Mouse (Mus musculus): ENCODE measurements around the gene Myl3.
A peak's percentile ranks its signal among the peaks of the same experiment; 100 is the strongest.

The Myl3 gene

DNA sequence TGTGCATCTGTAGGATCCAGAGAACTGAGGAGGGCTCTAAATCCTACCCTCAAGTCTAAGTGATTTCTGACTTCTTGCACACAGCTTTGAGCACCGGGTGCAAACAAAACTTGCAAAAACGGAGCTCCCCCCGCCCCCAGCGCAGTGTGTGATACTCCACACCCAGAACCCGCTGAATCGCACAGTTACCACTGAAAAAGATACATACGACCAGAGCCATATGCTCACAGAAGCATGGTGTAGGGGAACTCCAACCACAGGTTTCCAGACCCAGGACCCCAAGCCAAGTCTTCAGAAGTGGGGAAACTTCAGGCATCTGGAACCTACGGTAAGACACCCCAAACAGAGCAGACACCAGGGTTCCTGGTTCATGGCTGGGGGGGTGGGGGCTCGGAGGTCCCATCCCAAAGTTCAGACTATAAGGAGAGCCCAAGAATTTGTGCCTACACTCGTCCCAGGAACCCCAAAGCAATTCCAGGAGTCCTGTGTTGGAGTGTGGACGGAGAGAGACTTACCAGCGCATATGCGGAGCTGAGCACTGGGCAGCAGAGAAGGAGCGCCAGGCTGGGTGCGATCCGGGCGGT, at the start of gene Myl3:
Myl3 (plus strand) TSS at position 151 of the 584 bp plus-strand sequence.
- no peak for DNase-seq (ENCODE audit: low spot score)

DNA sequence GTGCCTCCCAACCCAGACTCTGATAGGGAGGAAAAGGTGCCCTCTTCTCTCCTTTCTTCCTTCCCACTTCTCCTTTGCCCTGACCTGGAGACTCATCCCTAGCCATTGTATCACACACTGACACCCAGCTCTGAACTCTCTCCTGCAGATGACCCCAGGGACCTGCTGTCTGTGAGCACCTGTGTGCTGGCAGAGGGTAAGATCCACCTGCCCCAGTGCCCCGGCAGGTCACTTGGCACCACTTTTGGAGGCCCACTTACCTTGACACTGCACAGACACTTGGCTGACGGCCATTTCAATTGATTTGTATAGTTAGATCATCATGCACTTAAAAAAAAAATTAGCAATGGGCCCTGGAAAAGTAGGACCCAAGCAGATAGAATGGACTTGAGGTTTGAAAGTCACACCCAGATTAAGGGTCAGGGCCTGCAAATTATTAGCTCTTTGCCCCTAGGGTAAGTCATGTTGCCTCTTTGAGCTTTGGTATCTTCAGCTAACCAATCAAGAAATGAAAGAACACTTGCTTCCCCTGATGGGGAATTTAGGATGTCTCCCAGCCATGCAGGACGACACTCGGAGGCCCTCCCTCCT, 46.4 kb upstream of the Myl3 start:
- DNase-seq (ENCODE audit: low spot score) = no peak

DNA sequence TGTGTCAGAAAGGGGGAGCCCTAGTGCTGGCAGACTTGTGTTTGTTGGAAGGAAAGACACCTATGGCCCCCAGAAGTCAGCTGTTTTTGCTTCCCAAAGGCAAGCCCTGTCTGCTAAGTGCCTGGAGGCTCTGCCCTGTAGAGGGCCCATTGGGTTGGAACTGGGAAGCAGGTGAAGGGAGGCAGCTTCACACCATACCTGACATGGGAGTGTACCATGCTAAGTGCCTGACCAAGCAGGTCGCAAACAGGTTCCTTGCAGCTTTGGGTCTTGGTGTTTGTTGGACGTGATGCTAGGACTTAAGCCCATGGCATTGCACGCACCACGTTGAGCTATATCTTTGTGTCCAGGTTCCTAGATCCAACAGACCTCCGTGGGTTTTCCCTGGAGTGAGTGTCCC, 45.2 kb upstream of the Myl3 start:
- DNase-seq (ENCODE audit: low spot score) = no peak

DNA sequence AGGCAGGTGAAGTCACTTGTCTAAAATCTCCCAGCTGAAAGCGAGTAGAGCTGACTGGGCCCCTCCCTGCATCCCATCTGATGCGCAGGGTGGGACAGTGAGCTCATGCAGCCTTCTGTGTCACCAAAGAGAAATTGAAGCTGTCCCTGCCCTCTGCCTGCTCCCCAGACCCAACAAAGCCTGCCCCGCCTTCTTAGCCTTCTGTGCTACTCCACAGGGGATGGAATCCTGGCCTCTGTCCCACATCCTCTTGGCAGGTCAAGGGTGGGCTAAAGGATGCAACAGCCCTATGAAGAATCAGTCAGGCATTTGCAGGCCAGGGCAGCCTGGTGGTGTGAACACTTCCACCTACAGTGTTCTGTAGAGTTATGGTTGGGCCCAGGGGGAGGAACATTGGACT, 44.2 kb upstream of the Myl3 start:
- DNase-seq (ENCODE audit: low spot score) = no peak

DNA sequence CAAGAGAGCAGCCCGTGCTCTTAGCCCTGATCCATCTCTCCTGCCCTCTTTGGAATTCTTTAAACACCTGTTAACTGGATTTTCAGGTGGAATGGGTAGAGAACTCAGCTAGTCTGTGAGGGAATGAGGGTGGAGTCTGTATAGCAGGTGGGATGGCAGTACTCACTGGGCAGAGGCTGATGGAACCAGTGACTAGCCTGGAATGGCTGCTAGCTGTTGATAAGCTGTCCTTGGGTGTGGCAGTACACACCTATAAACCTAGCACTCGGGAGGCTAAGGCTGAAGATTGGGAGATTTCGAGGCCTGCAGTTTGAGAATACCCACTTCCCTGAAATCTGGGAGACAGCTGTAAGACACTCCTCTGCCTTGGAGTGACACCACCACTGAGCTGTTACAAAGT, 42.1 kb upstream of the Myl3 start:
- DNase-seq (ENCODE audit: low spot score) = no peak

DNA sequence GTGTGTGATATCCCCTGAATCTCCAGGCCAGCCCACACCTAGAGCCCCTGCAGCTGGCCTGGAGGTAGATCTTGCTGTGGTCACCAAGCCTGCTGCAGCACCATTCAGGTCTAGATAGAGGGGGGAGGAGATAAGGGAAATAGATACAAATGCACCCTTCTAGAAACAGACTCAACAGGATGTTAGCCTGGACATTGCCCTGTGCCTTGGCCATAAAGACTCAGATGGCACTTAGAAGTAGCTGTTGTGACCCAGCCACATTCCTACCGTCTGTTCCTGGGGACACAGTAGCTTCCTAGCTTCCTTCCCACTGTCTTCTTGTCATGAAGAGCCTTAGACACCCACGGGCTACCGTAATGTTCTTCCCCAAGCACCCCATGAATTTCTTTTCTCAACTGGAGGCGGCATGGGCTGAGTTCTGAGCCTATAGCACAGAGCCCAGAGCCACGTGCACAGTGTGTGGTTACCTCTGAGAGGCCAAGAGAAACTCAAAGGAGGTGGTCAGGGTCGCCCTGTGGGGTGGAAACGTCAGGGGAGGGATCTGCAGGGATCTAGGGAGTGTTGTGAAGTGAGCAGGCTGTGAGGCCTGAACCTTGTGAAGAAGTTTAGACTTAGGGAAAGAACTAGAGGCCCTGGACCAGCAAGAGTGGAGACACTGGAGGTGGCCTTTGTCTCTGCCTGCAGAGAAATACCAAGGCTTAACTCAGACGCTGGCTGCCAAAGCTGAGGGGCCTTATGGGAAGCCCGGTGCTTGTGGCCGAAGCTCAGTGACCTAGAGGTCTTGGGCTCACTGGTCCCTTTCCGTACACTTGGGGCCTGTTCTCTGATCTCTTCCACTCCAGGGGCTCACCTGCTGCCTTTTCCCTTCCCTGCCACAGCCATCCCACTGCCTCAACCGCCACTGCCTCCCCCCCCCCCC, 40.3 kb upstream of the Myl3 start:
- no peak for DNase-seq (ENCODE audit: low spot score)

DNA sequence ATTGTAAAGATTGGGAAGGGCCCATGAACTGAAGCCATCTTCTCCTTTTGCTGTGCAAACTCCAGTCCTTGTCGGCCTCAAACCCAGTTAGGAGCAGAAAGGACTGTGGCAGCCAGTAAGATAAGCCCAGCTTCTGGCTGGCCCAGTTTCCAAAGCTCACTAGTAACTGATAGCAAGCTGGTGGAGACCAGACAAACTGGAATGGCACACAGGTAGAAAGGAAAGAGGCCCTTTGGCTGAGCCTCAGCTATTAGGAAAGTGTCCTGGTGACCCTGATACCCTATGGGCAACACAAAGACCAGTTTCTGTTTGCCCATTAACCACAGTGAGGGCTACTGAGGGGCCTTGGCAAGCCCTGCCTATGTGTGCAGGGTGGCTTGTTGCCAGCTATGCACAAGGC, 38.8 kb upstream of the Myl3 start:
- no peak for DNase-seq (ENCODE audit: low spot score)

DNA sequence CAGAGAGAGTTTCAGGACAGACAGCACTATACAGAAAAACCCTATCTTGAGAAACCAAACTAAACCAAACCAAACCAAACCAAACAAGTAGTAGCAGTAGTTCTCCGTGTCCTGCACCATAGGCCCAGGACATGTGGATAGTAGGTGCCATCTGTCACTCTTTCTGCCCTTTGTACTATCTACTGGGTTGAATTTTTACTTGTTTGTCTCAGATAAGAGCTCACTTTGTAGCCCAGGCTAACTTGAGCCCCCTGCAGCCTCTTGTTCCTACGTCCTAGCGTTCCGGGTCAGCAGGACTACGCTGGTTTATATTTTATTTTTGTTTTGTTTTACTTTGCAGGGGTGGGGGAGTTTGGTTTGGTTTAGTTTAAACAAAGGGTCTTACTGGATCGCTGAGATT, 37.7 kb upstream of the Myl3 start:
- DNase-seq (ENCODE audit: low spot score) = peak; percentile 58

DNA sequence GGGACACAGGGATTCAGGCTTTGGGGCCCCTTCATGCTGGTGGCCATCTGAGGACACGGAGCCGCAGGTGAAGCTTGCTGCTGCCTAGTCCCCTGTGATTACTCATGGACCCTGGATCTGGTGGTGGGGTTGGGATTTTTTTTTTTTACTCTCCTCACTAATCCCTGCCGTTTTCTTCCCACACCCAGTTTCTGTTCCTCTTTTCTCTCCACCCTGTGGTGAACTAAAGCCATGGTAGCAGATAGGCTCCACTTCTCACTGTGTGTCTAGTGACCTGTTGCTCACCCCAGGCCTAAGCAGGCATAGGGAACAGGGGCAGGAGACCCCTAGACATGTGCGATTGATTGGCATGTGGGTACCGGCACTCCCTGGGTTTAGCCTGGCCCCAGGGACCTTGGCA, 34.9 kb upstream of the Myl3 start:
- DNase-seq (ENCODE audit: low spot score) = no peak

DNA sequence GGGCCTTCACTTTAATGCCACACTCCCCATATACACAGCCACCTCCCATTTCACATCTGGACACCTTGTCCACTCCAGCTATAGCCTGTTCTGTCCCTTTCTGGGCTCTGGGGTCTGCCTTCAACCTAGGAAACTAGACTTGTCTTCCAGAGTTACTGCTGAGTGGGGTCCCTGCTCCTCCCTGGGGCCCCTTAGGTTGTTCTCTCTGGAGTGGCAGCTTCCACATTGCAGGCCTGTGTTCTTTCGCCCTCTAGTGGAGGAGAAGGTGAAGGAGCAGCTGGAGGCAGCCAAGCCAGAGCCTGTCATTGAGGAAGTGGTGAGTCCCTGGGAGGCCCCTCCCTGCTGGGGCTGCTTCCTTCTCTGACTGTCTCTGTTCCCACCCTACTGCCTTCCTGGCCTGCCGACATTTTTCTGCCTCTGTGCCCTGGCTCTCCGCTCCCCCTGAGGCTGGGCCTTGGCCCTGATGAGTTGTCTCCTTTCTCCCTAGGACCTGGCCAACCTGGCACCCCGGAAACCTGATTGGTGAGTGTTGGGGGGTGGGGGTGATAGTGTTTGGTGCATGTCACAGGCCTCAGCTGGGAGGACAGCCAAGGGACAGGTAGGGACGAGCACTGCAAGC, 31.9 kb upstream of the Myl3 start:
- DNase-seq (ENCODE audit: low spot score) = peak; percentile 77

DNA sequence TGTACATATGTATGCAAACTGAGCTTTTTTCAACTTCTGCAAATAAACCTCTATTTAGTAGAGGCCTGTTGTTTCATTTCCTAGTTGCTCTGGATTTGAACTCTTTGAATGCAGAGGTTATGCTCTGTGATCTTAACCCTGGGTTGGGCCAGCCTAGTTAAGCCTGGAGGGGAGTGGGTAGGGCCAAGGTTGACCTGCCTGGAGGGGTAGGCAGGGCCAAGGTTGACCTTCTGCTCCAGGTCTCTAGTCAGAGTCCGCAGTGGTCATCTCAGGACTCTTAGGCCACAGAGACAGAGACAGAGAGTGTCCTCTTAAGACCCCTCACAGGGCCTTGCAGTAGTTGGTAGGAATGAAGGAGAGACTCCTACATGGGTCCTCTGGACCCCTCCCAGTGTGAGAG, 30.1 kb upstream of the Myl3 start:
- DNase-seq (ENCODE audit: low spot score) = no peak

DNA sequence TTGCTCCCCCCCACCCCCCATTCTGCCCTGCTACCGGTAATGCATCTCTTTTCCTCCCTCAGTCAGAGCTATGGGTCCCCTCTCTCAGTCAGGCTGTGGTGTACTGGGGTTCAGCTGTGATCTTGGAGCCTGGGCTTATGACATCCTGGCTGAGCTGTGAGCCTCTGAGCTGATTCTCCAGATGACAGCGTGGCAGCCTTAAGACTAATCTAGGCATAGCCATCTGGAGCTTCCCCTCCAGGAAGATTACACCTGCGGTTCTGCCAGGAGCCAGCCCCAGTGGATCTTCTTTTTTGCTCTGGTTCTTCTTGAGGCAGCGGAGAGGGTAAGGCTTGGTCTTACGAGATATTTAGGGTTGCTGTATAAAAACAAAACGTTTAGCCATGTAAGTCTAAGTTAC, 29.7 kb upstream of the Myl3 start:
- no peak for DNase-seq (ENCODE audit: low spot score)

DNA sequence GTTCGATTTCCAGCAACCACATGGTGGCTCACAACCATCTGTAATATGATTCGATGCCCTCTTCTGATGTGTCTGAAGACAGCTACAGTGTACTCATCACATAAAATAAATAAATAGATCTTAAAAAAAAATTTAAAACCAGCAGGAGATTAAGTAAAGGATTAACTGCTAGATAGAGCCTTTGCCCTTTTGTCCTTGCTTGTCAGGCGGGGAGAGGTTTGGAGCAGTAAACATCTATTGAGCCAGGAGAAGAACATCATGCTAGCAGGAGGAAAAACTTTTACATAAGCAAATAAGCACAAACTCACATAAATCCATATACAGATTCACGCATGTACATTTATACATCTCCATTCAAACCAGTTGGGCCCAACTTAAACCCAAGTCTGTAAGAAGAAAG, 29.1 kb upstream of the Myl3 start:
- DNase-seq (ENCODE audit: low spot score) = no peak

DNA sequence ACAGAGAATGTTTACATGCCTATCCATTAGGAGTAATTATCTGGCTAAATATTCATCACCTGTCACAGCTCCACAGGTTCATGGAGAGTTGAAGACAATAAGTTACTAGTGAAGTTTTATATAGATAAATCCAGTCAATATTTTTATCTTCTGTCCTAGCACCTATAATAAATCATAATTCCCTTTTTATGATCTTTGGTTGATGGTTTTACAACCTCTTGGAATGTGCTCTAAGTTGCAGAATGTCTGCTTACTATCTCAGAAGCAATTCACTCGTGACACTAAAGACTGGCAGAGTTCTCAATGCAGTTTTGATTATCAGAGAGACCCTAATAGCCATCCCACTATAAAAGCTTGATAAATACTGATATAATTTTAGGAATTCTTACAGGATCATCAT, 28.3 kb upstream of the Myl3 start:
- no peak for DNase-seq (ENCODE audit: low spot score)

DNA sequence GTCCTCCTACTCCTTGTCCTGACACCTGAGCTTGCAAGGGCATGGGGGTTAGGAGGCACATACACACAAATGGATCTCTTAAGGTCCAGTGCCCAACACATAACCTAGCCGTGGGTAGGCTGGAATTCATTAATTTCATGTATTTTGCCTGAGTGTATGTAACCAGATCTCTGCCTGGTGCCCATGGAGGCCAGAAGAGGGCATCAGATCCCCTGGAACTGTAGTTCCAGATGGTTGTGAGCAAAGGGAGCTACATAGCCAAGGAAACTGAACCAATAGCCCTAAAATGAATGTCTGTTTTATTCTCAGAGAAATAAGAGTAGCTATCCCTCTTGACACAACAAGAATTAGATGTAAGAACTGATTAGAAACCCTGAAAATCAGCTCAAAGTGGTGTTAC, 26.2 kb upstream of the Myl3 start:
- no peak for DNase-seq (ENCODE audit: low spot score)

DNA sequence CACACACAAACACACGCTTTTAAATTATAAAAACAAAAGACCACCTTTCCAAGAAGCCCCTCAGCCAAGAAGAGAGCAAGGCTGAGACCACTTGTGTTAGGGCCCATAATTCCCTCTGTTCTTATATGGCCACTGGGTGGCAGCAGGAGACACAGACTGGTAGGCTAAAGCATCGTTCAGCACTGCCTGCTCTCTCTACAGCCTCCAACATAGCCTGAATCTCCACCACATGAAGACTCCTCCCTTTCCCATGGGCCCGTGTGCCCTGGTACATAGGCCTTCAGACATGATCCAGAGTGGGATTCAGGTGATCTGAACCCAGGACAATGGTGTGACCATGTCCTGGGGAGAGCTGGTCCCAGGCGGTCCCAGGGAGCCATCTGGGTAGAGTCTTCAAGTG, 24.9 kb upstream of the Myl3 start:
- no peak for DNase-seq (ENCODE audit: low spot score)

DNA sequence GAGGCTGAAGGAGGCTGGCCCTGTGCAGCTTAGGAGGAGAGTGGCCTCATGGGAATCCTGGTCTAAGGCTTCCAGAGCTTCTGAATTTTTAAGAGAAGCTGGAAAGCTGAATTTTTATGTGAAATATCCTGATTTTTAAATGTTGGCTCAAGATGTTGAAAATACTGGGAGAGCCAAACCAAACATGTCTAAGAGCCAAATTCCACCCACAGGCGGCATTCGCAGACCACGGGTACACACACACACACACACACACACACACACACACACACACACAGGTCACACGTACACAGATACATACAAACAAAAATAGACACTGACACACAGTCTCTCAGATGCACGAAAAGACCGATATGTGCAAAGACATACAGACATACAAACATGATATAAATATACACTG, 23.6 kb upstream of the Myl3 start:
- no peak for DNase-seq (ENCODE audit: low spot score)

DNA sequence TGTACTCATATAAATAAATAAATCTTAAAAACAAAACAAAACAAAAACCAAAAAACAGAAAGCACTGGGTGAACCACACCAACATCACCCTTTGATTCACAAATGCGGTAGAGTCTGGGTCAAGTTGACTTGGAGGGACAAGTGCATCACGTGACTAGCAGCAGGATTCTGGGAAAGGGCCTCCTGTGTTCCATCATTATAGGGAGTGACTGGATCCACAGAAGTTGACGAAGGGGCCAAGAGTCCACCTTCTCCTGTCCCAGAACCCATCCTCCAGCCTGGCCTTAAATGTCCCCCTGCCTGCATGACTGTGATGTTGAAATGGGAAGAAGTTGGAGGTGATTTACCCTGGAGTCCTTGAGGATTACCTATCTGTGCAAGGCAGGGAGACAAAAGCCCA, 22.9 kb upstream of the Myl3 start:
- no peak for DNase-seq (ENCODE audit: low spot score)

DNA sequence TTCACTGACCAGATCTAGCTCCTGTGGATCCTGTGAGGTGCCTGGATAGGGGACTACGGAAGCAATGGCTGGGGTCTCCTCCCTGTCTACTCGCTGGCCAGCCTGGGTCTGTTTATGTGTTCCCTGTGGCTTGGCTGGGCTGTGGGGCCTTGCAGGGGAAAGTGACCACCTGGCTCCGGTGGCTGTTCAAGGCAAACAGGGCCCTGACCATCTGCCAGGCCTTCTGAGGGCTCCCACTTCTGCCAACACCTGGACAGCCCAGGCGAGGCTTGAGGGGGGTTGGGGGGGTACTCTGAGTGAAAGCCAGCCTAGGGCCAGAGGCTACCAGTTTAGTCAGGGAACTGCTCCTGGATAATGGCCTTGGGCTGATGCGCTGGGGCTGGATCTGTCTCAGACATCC, 21.7 kb upstream of the Myl3 start:
- no peak for DNase-seq (ENCODE audit: low spot score)

DNA sequence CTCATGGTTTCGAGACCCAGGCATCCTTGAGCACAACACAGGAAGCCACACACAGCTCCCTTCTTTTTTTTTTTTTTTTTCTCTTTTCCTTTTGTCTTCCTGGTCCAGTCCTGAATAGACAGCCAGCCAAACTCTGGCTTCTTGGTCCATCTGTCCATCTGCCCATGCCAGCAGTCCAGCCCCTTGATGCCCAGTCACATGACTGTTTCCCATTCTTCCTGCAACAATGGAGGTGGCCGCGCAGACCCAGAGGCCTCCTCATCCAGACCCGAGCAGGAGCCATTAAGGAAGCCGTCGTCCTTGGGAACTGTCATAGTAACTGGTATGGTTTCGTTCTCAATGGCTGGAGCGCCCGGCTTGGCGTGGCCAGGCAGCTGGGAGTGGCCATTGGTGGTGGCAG, 19.6 kb upstream of the Myl3 start:
- DNase-seq (ENCODE audit: low spot score) = no peak

DNA sequence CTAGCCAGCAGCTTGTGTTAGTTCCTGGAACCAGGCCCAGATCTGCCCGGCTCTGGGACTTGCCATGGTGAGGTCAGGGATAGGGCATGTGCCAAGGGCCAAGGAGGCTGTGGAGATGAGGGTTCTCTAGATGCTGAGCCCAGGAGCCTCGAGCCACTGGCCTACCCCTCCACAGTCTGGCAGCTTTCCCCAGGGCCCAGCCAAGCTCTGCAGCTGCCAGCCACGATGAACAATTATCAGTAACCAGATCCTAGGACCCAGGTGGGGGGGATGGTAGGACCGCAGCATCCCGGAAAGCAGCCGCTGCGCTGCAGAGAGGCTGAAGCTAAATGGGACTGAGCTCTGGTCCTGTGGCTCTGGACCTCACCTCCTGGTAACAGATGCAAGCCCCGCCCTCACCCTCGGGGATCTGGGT, 15.9 kb upstream of the Myl3 start:
- no peak for DNase-seq (ENCODE audit: low spot score)

DNA sequence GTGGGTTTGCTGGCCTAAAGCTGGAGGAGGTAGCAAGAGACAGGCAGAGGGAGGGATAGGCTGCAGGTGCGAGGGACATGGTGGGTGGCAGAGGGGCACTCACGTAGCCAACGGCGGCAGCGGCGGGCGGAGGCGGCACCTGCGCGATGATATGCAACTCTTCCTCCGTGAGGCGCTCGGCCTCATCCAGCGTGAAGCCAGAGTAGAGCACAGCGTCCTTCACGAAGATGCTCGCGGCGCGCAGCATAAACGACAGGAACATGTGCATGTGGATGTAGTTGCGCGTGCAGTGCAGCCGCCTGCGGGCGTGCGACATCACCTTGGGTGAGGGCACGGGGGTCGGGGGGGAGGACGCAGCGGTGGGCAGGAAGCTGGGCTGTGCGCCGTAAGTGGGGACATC, 14.8 kb upstream of the Myl3 start:
- no peak for DNase-seq (ENCODE audit: low spot score)

DNA sequence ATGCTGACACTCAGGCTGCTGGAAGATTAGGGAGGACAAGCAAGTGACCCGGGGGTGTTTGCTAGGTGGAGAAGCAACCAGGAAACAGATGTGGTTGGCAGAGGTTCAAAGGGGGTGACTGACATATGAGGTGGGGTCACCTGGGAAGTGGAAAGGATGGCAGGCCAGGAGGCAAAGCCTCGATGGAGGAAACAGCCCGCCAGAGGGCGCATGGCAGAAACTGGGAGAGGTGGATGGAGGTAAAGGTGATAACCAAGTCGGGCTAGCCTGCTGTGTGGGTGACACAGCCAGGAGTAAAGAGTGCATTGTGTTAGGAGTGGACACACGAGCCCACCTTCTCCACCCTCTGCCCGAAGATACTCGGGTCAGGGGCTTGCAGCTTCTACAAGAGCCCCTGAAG, 11.8 kb upstream of the Myl3 start:
- DNase-seq (ENCODE audit: low spot score) = no peak

Measured in yolk sac, embryonic 10.5 days (tissue).